Comparison of ENCODE assay signal across 9 mouse cellular contexts in genomic region chr1:63247831-63248359, GRCm38 (mm10). TPM values are rescaled to one million over a fixed set of nuclear protein-coding genes. Genes with fewer than 3 reads are reported as not detected.
DNase-seq lines count a peak whose midpoint lies in the region; ATAC-seq and TF ChIP-seq lines count a peak whose summit lies in the region.
"Had no signal": no experiment of that assay in that cellular context is flagged by ENCODE, and none has a peak within 500 bp of the region (broad histone marks: within the 10 kb centered on the region; RNA-seq: fewer than 3 reads in every experiment).

No protein-coding gene starts in this region.

- WGBS in heart, embryonic 15.5 days: 4% methylated on average over 18 of the region's 18 CpGs
- WGBS in hindbrain, embryonic 13.5 days: under 1% methylated on average over 18 of the region's 18 CpGs
- WGBS in midbrain, embryonic 15.5 days: under 1% methylated on average over 18 of the region's 18 CpGs

- peaks cover 7% of the 10 kb centered on the region for H3K4me1 ChIP-seq in heart, embryonic 15.5 days (replicated peaks)
- peaks cover 16% of the 10 kb centered on the region for H3K4me1 ChIP-seq in hindbrain, embryonic 13.5 days (replicated peaks)
- peaks cover 6% of the 10 kb centered on the region for H3K4me1 ChIP-seq in midbrain, embryonic 15.5 days

- H3K4me2 ChIP-seq in heart, embryonic 15.5 days: peak overlapping the region; percentile 57
- H3K4me2 ChIP-seq in hindbrain, embryonic 13.5 days: peak overlapping the region; percentile 56
- H3K4me2 ChIP-seq in midbrain, embryonic 15.5 days: peak overlapping the region; percentile 53

- 0 out of 2 replicates have a peak overlapping the region, but pooled peaks have one; percentile 5 for H3K9ac ChIP-seq in heart, embryonic 15.5 days
- peak overlapping the region; percentile 66 for H3K9ac ChIP-seq in hindbrain, embryonic 13.5 days
- peak overlapping the region; percentile 30 for H3K9ac ChIP-seq in midbrain, embryonic 15.5 days

- intact Hi-C loops in heart, postnatal 10 days (cut with DNase I): no loop called here

- DNase-seq in heart, postnatal 10 days: no peak
- peak; percentile 66 for DNase-seq in brain, embryonic 14.5 days (ENCODE audit: low read depth)
- no peak for DNase-seq in Muller cell, postnatal 12 days (ENCODE audit: inconsistent ontology term)
- no peak for DNase-seq in cerebellum, adult 18-20 months
- no peak for DNase-seq in ovary, postnatal 36 days (ENCODE audit: low spot score)

- no peak for TF ChIP-seq CTCF in brain, embryonic 14.5 days (IDR thresholded peaks at IDR 0.05; ENCODE audit: borderline replicate concordance, extremely low read depth, insufficient read depth, insufficient read length)

- no peaks in the 10 kb centered on the region for H3K36me3 ChIP-seq in heart, embryonic 15.5 days
- no peaks in the 10 kb centered on the region for H3K36me3 ChIP-seq in hindbrain, embryonic 13.5 days
- no peaks in the 10 kb centered on the region for H3K36me3 ChIP-seq in midbrain, embryonic 15.5 days (replicated peaks)

- no peak for TF ChIP-seq POLR2A in brain, embryonic 14.5 days (IDR thresholded peaks at IDR 0.05; ENCODE audit: borderline replicate concordance, extremely low read depth, insufficient read depth, insufficient read length, poor library complexity, severe bottlenecking)

- no peak for ATAC-seq in heart, embryonic 15.5 days (replicated peaks; ENCODE audit: insufficient number of reproducible peaks, insufficient read depth, low FRiP score, low read depth)
- ATAC-seq in hindbrain, embryonic 13.5 days (ENCODE audit: low FRiP score): no peak
- ATAC-seq in midbrain, embryonic 15.5 days (replicated peaks): peak; percentile 73

- H3K9me3 ChIP-seq in heart, embryonic 15.5 days (replicated peaks): no peaks in the 10 kb centered on the region
- H3K9me3 ChIP-seq in hindbrain, embryonic 13.5 days: no peaks in the 10 kb centered on the region
- no peaks in the 10 kb centered on the region for H3K9me3 ChIP-seq in midbrain, embryonic 15.5 days

- H3K4me3 ChIP-seq in heart, embryonic 15.5 days: peak overlapping the region; percentile 35
- H3K4me3 ChIP-seq in hindbrain, embryonic 13.5 days: peak overlapping the region; percentile 35
- peak overlapping the region; percentile 26 for H3K4me3 ChIP-seq in midbrain, embryonic 15.5 days

- no peak overlapping the region for H3K27ac ChIP-seq in heart, embryonic 15.5 days
- peak overlapping the region; percentile 62 for H3K27ac ChIP-seq in hindbrain, embryonic 13.5 days
- peak overlapping the region; percentile 78 for H3K27ac ChIP-seq in midbrain, embryonic 15.5 days

- peaks cover 84% of the 10 kb centered on the region for H3K27me3 ChIP-seq in heart, embryonic 15.5 days
- peaks cover 76% of the 10 kb centered on the region for H3K27me3 ChIP-seq in hindbrain, embryonic 13.5 days
- H3K27me3 ChIP-seq in midbrain, embryonic 15.5 days (replicated peaks): peaks cover 46% of the 10 kb centered on the region

RNA-seq across cellular contexts. Expression of gene Zdbf2, which starts 25.2 kb away (rescaled TPM):
- polyA plus RNA-seq in heart, embryonic 15.5 days (2015; fragmentation: Nextera tagmentation; extraction: Ambion mirVana): 6.2 TPM in 2 replicates
- total RNA-seq in heart, postnatal 10 days (2021): 1 to 10 TPM; 1.6 TPM
- 12.8 and 19.0 TPM in 2 replicates for polyA plus RNA-seq in brain, embryonic 14.5 days (2012; rRNA removed)
- 34.9 and 36.9 TPM in 2 replicates for polyA plus RNA-seq in hindbrain, embryonic 13.5 days (2015; fragmentation: Nextera tagmentation; extraction: Ambion mirVana)
- 40.9 and 52.5 TPM in 2 replicates for polyA plus RNA-seq in midbrain, embryonic 15.5 days (2015; fragmentation: Nextera tagmentation; extraction: Ambion mirVana)
- total RNA-seq: megakaryocyte-erythroid progenitor cell, adult 5-6 weeks had no signal

RNA-seq across cellular contexts. Expression of gene Gpr1, which starts 33.6 kb away (rescaled TPM):
- 0.11 and 0.14 TPM in 2 replicates for polyA plus RNA-seq in heart, embryonic 15.5 days (2015; fragmentation: Nextera tagmentation; extraction: Ambion mirVana)
- total RNA-seq in heart, postnatal 10 days (2021): under 1 TPM; 0.22 to 0.35 TPM
- 0.26 and 0.45 TPM in 2 replicates for polyA plus RNA-seq in brain, embryonic 14.5 days (2012; rRNA removed)
- polyA plus RNA-seq in hindbrain, embryonic 13.5 days (2015; fragmentation: Nextera tagmentation; extraction: Ambion mirVana): 0.47 and 0.73 TPM in 2 replicates
- 0.66 and 1.2 TPM in 2 replicates for polyA plus RNA-seq in midbrain, embryonic 15.5 days (2015; fragmentation: Nextera tagmentation; extraction: Ambion mirVana)
- total RNA-seq: megakaryocyte-erythroid progenitor cell, adult 5-6 weeks had no signal

Comparison
In these comparisons a context has a peak if more than half of its experiments do, and no peak if none do; other contexts are left out.
1. H3K9ac ChIP-seq: peak in every context shown above with its lines; median percentile 66 in hindbrain, embryonic 13.5 days; 30 in midbrain, embryonic 15.5 days; 5 in heart, embryonic 15.5 days.